Mouse (Mus musculus) cerebellum, adult 9-10 months (tissue): ENCODE results near the gene Ubxn1.
A peak's percentile ranks its signal among the peaks of the same experiment; 100 is the strongest.
"Not testable (repeated sequence)": the region's sequence is repeated elsewhere in the genome, so short reads cannot be mapped to it uniquely, and the experiment has no call there.

Source experiments
- DNase-seq: peaks from one replicate; pipeline ENCODE4 v3.0.0; 2022

The Ubxn1 gene

DNA sequence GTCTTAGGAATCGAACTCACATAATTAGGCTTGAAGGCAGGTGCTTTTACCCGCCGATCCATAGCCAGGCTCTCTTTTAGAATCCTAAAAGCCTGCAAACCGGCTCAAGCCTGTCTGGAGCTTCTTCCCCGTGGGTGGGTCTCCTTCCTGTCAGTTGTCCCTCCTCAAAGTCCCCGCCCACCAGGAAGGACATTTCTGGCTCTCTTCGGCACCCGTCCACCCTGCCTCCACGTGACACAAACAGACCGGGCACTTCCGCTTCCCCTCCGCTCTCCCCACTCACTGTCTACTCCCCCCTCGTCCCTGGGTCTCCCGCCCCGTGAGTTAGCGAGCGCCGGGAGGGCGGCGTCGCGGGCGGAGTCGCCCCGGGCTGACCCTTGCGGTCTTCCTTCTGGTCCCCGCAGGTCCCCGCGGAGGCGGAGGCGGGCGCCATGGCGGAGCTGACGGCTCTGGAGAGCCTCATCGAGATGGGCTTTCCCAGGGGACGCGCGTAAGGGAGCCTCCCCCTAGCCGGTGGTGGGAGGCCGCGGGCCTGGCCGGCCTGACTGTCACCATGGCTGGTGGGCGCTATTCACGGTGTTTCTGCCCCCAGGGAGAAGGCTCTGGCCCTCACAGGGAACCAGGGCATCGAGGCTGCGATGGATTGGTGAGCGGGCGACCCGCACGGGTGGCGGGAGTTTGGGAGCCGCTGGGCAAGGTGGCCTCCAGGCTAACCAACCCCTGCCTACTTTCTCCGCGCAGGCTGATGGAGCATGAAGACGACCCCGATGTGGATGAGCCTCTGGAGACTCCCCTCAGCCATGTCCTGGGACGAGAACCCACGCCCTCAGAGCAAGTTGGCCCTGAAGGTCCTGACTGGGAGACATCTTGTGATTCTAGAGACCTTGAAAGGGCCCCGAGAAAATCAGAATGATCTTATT, at the start of gene Ubxn1:
TSS of gene Ubxn1 (plus strand) at position 230 of the 920 bp plus-strand sequence.
- DNase-seq: peak; percentile 98

DNA sequence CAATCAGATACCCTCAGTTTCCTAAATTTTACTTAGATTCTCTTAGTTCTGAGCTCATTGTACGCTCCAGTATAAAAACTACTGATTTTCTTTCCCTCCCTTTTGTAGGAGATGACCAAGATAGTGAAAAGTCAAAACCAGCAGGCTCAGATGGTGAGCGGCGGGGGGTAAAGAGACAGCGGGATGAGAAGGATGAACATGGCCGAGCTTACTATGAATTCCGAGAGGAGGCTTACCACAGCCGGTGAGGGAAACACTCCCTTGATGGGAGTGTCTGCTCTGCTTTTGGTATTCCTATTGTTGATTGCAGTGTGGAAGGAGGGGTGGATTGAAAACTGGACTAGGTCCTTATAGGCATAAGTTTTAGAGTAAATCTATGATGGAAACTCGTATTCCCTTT, 48.6 kb upstream of the Ubxn1 start:
- DNase-seq: peak; percentile 77

DNA sequence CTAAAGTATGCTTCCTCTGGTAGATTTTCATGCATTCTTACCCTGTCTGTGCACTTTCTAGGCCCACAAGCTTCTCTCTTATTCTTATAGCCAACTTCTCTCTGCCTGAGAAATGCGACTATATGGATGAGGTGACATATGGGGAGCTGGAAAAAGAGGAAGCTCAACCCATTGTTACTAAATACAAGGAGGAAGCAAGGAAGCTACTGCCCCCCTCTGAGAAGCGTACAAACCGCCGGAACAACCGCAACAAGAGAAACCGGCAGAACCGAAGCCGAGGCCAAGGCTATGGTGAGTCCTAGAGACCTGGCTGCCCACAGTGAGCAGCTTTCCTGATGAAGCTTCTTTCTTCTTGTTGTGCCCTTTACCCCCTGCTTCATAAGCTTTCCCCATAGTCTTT, 41.6 kb upstream of the Ubxn1 start, which contains the start of gene AC129217.1:
TSS of gene AC129217.1 (plus strand) at position 114 of the 400 bp plus-strand sequence.
- DNase-seq: no peak

DNA sequence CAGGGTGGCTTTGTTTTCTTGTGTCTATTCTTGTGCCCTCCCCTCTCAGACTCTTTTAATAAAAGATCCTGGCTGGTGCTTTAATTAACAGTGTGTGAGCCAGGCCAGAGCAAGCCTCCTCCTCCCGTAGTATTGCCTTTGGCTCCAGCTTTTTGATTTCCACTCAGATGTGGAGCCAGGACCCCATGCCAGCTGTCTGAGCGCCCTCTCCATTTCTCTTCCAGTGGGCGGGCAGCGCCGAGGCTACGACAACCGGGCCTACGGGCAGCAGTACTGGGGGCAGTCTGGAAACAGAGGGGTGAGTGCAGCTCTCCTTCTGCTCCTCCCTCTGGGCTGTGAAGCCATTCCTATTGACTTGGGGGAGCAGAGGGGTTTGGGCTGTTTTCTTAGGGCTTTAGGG, 40.6 kb upstream of the Ubxn1 start:
- DNase-seq: no peak

DNA sequence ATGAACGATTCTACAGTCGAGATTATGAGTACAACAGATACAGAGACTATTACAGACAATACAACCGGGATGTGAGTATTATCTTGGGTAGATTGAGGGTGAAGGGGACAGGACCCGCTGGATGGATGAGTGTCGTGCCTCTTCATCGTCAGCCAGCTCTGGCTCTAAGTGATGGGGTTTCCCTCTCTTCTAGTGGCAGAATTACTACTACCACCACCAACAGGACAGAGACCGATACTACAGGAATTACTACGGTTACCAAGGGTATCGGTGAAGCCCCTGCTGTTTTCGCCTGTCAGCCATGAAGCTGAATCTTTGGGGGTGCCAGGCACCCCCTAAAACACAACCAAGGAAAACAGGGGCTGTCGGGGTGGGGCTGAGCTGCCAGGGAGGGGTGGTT, 40.0 kb upstream of the Ubxn1 start:
- DNase-seq: no peak

DNA sequence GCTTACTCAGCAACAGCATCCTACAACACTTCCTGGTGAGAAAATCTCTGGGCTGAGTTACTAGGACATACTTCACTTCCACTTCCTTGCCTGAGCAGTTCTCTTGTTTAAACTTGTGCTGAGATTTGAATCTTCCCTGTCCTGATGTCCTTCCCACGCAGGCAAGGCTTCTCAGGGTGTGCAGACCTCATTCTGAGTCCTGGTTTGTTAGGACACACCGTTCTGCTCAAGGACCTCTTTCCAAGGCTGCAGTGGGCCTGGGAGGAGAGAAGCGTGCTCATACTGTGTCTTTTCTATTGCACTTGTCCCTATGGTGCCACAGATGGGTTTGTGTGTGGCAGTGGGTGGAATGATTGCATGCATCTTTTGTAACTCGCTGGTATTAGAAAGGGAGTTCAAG, 38.3 kb upstream of the Ubxn1 start:
- no peak for DNase-seq

DNA sequence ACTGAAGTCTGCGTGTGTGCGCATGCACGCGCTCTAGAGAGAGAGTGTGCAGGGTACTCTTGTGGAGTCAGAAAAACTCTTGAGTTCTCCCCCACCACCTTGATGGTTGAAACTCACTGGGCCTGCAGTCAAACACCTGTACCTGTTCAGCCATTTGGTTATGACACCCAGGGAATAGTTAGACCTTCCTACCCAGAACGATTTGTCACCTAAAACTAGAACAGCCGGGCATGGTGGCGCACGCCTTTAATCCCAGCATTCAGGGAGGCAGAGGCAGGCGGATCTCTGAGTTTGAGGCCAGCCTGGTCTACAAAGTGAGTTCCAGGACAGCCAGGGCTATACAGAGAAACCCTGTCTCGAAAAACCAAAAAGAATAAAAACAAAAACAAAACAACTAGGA, 35.0 kb upstream of the Ubxn1 start:
- not testable (repeated sequence) for DNase-seq

DNA sequence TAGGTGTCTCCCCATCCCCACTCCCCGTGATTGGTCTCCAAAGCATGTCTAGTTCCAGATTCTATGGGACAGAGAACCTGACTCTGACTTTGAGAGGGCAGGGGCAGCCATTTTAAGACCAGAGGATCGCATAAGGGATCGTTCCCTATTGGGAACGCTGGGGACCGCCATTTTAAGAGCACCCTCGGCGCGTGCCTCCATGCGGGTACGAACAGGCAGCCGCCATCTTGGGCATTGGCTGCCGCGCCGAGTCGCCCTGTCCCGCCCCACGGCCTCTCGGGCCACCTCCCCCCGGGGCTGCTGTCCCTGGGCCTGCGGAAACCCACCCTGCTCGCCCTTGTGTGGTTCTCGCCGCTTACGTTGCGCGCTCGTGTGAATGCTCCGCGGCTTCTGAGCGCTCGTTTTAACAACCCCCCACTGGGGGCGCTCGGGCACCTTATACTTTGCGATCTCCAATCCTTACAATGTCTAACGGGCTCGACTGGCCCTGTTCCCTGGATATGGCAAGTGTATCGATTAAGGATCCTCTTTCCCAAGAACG, 34.0 kb upstream of the Ubxn1 start, which contains the start of gene Bscl2:
TSS of gene Bscl2 (plus strand) at position 217 of the 541 bp plus-strand sequence.
- DNase-seq: peak; percentile 91

DNA sequence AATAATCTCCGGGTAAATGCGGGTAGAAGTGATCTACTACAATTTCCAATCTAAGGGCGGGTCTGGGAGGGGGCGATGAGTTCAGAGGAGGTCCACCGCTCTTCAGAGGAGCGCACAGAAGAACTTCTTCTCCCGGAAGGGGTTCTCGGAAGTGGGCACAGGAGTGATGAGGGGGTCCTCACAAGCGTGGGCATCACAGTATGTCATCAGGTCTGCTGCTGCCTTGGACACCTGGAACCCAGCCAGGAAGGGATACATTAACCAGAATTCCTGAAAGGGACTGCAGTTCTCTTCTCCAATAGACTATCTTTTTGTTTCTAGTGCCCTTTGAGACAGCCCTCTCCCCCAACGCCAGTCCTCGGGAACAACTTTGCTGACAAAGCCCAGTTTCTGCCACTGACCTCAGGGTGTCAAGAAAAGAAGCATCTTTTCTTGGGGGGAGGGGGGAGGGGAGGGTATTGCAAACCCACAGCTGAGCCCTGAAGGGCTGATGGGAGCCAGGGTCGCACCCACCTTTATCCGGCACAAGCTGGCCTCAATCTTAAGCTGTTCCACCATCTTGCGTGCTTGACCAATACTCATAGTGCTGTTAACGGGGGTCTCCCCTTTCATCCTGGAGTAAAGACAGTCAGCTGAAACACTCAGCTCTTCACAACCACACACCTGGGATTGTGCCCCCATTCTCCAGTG, 33.1 kb upstream of the Ubxn1 start:
- DNase-seq: peak; percentile 76

DNA sequence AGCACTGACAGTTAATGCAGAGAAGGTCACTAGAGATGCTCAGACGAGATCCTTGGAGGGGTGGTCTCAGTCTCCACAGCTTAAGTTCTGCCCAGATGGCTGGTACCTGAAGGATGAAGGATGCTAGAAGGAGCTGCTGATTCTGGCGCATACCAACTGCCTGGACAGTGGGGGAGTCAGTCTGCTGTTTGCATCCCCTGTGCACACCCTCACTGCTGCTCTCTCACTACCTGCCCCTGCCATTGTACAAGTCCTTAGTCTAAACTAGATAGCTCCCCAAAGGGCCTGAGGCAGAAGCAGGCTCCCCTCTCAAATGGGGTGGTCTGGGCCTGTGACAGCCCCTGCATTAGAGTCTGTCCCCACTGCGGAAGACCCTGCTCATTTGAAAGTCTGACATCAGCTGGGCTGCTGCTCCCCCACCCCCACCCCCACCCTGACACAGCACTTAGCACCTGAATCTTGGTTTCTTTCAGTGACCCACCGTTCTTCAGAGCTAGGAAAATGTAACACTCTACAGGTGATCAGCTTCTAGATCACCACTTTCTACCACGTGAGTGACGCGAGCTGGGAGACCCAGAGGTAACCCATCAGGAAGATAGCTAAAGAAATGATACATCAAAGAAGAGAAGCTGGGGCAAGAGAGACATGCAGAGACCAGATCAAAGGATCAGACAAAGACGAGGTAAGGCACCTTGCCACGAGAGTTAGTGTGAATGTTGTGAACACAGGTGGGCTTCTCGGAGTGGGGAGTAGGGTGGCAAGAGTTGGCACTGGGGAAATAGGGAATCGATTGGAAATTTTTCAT, 32.0 kb upstream of the Ubxn1 start, which contains the start of gene Gng3:
TSS of gene Gng3 (minus strand) at position 92 of the 805 bp plus-strand sequence.
- peak; percentile 94 for DNase-seq

DNA sequence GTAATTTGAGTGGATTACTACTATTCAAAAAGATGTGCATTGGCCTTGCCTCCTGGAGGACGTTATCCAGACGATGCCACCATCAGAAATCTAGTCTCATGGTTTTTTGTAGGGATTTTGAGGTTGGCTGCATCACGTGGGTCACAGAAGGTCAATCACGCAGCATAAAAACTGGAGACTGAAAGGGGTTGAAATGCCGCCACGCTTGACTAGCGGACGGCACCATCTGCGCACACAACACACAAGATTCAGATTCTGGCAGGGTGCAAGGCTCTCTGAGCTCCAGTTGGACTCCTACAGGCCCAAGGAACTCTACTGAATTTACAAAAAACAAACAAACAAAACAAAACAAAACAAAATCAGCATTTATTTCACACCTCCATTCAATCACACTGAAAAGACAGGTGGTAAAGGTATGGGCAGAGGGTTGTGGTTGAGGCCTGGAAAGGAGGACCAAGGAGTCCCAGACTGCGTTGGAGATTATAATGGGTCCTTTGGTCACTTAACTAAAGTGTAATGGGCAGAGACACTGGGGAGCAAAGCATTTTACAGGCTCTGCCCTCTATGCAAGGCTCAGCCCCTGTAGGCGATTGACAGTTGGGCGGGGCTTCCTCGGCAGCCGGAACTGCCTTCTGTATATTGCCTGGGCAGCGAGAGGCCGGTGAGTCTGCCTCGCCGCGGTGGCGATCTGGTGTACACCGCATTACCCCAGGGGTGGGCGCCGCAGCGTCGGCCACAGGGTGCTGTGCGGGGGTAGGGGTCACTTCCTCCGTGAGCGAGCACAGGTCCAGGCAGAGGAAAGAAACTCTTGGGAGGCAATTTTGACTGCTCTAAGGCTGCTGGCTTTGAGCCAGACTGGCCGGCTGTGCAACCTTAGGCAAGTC, 31.1 kb upstream of the Ubxn1 start:
- peak; percentile 87 for DNase-seq

DNA sequence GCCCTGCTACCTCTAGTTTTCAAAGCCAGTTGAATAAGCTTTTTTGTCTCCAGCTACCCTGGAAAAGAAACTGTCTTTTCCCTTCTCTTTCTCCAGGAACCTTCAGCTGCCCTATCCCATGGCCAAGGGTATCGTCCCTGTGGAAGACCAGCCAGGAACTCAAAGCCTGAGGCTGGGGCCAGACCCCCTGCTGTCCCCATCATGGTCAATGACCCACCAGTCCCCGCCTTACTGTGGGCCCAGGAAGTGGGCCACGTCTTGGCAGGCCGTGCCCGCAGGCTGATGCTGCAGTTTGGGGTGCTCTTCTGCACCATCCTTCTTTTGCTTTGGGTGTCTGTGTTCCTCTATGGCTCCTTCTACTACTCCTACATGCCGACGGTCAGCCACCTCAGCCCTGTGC, 30.3 kb upstream of the Ubxn1 start:
- peak; percentile 66 for DNase-seq

DNA sequence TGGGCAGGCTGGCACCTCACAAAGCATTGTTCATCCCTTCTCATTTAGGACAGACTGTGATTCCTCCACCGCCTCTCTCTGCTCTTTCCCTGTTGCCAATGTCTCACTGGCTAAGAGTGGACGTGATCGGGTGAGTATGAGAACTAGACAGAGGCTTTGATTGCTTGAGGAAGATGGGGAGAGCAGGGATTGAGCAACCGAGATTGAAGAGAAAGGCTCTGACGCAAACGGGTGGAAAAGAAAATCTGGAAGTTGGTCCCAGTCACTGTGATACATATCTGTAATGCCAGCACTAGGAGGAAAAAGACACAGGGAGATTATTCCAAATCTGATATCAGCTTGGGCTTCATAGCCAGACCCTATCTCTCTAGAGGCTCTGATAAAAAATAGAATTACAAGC, 28.3 kb upstream of the Ubxn1 start:
- no peak for DNase-seq

DNA sequence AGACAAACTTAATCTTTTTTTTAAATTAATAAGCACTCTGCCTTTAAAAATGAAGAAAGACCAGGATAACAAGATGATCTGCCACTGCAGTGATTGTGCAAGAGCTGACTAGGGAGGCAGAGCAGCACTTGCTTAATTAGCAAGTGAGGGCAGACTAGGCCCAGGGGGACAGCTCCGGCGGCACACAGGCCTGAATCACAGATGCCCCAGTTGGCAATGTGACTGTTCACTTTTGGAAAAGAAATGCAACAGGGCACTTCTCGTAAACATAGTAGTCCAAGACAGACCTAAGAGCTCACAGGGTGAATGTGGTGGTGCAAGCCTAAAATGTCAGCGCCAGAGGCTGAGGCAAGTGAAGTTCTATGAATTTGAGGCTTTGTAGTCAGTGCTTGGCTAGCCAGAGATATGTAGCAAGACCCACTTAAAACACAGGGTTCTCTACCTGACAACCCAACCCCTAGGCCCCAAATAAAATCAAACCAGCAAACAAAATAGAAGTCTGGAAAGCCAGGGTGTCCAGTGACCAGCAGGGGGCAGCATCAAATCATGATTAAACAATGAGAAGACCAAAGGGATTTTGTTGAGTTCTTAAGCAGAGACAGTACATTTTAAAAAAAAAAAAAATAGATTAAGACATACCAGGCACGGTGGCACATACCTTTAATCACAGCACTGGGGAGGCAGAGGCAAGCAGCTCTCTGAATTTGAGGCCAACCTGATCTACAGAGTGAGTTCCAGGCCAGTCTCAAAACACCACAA, 26.7 kb upstream of the Ubxn1 start:
- DNase-seq: peak; percentile 85

DNA sequence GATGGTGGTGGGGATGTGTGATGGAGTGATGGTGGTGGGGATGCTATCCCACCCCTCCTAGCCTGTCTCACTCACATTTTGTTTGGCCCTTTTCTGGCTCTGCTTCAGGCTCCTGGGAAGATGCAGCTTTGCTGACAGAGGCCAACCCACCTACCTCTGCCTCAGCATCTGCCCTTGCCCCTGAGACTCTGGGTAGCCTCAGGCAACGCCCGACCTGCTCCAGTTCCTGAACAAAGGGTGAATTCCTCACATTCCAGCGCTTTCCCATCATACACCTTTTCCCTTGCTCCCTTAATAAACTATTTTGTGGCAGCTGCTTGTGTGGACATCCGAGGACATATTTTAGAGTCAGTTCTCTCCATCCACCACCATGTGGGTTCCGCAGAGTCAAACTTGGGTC, 22.9 kb upstream of the Ubxn1 start:
- no peak for DNase-seq

DNA sequence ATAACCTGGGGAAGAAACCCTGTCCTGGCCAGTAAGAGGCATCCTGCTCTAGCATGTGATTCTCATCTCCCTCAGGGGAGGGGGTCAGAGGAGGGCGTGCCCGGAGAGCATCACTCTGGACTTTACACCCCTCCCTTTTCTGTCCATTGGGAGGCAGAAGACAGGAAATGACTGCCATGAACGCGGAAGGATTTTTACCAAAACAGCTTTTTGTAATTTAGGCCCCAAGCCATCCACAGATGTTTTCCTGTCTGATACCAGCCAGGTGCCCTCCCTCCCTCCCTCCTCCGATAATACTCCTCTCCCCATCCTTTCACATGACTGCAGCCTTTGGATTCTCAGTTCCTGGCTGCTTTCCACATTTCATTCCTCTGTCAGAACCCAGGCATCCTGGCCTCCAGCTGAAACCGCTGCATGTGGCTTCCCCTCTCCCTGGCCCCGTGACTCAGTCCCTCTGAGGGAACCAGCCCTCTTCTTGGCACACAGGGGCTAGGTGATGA, 20.8 kb upstream of the Ubxn1 start, which contains the start of gene Lrrn4cl:
TSS of gene Lrrn4cl (plus strand) at position 367 of the 500 bp plus-strand sequence.
- peak; percentile 19 for DNase-seq

DNA sequence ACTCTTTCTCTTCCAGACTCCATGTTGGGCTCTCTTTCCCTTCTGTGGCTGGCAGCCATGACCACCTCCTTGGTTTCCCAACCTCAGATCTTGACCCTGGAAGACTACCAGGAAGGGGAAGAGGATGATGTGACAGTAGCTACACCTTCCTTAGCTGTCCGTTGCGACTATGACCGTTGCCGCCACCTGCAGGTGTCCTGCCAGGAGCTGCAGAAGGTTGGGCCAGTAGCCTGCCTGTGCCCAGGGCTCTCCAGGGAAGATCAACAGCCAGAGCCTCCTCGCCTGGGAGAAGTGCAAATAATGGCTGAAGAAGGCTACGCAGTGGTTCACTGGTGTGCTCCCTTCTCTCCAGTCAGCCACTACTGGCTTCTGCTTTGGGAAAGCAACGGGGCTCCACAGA, 19.7 kb upstream of the Ubxn1 start:
- peak; percentile 10 for DNase-seq

DNA sequence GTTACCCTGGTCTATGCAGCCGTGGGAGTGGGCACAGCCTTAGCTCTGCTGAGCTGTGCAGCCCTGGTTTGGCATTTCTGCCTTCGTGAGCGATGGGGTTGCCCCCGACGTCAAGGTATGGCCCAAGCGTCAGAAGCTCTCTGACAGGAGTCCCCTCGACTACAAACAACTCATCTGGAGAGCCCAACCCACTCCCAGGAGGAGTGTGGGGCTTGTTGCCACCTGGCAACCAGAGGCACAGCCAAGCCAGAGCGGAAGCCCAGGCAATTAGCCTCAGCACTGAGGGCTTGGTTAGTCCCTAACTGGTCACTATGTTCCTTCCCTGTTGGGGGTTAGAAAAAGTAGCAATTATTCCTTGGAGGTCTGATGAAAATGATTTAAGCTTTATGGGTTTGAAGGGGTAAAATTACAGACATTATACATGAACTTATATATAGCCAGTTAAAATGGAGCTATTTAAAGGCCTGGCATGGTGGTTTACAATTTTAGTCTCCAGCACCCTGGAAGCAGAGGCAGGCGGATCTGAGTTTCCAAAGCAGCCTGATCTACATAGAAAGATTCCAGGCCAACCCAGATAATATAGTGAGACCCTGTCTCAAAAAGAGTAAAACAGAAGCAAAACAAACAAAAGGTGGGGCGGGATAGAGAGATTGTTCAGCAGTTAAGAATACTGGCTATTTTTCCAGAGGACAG, 18.9 kb upstream of the Ubxn1 start:
- no peak for DNase-seq

DNA sequence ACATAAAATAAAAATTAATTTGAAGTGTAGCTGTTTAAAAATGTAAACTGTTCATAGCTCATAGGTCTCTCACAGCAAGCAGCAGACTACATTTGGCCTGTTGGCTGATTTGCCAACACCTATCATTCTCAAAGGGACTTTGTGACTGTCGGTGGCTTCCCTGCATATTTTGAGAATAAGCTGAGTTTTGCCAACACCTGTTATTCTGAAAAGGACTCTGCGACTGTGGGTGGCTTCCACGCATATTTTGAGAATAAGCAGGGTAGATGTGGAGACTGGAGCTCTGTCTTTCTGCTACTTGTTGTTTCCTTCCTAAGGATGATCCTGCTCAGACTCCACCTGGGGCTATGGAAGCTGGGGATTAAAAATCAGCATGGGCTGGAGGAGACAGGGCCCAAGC, 18.2 kb upstream of the Ubxn1 start:
- no peak for DNase-seq

DNA sequence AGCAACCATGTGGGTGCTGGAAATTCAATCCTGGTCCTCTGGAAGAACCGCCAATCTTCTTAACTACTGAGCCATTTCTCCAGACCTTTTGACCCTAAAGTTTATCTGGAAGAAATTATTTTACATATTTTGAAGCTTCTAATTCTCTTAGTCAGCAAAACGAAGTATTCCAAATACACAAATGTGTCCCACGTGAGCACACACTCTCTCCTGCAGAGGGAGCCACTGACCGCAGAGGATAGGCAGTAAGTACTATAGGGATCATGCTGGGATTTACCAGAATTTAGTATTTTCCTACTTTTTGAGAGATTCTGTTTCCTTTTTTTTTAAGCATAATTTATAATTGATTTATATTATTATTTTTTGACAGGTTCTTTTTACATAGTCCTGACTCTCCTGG, 13.6 kb upstream of the Ubxn1 start:
- peak; percentile 27 for DNase-seq
